Mouse (Mus musculus) testis, adult 2 months (tissue): ENCODE measurements around the gene Gm44973. TPM values are rescaled to one million over a fixed set of nuclear protein-coding genes. Genes with fewer than 3 reads are reported as not detected.

ENCODE experiments used
- H3K27ac ChIP-seq: fragments of 200-500 bp; 2 replicates; pipeline ENCODE4 v1.5.1; 2012; ENCODE audit warnings: low read depth, low read length; ENCODE audit not compliant: control insufficient read depth, insufficient read depth
- H3K27me3 ChIP-seq: fragments of 200-500 bp; 2 replicates; pipeline ENCODE4 v1.6.1; 2012; ENCODE audit warnings: mild to moderate bottlenecking, low read length, moderate library complexity; ENCODE audit not compliant: control insufficient read depth, insufficient read depth
- H3K36me3 ChIP-seq: fragments of 200-500 bp; 2 replicates; pipeline ENCODE4 v1.6.1; 2012; ENCODE audit warnings: mild to moderate bottlenecking, low read length; ENCODE audit not compliant: control insufficient read depth, insufficient read depth
- H3K4me1 ChIP-seq: fragments of 200-500 bp; 2 replicates; pipeline ENCODE4 v1.6.1; 2012; ENCODE audit warnings: low read length; ENCODE audit not compliant: control insufficient read depth, insufficient read depth
- H3K4me3 ChIP-seq: fragments of 200-500 bp; 2 replicates; pipeline ENCODE4 v1.5.1; 2012; ENCODE audit warnings: low read depth, mild to moderate bottlenecking, low read length, moderate library complexity, mixed read lengths; ENCODE audit not compliant: control insufficient read depth
- CTCF ChIP-seq: fragments of 200-500 bp; IDR thresholded peaks from 2 replicates; pipeline ENCODE4 v1.5.1; 2012; ENCODE audit warnings: low read depth, mild to moderate bottlenecking, inconsistent platforms, low read length, moderate library complexity; ENCODE audit not compliant: control insufficient read depth, insufficient read depth, insufficient replicate concordance
- POLR2A ChIP-seq: fragments of 200-500 bp; IDR thresholded peaks from 2 replicates; pipeline ENCODE4 v1.6.1; 2012; ENCODE audit warnings: low read depth, mild to moderate bottlenecking, inconsistent platforms, low read length, moderate library complexity; ENCODE audit not compliant: control insufficient read depth
- polyA plus RNA-seq: library from polyadenylated mRNA; depleted of rRNA; stranded (reverse); fragments of >200 nt; gene quantifications from 2 replicates; pipeline ENCODE4 v1.2.3, GENCODE M21; 2012; rRNA removed

Gene Gm44973
- polyA plus RNA-seq, 1 experiment: not detected

GRCm38 (mm10) chr7:5080815-5081214 is 65.5 kb downstream of the Gm44973 start:
- no peak for TF ChIP-seq POLR2A
- TF ChIP-seq CTCF: no peak
- Histone ChIP-seq H3K36me3 (no peaks in the 10 kb centered on the region), H3K27ac (peak overlapping the region; percentile 72)

GRCm38 (mm10) chr7:5081241-5081640 is 65.9 kb downstream of the Gm44973 start:
- TF ChIP-seq POLR2A (no peak), CTCF (no peak)
- Histone ChIP-seq H3K4me1 (peaks cover 6% of the 10 kb centered on the region), H3K27ac (no peak overlapping the region), H3K36me3 (no peaks in the 10 kb centered on the region), H3K4me3 (no peak overlapping the region), H3K27me3 (no peaks in the 10 kb centered on the region)

More at GRCm38 (mm10) chr7:5080815-5081214, 65.5 kb downstream of the Gm44973 start:
- Histone ChIP-seq H3K27me3 (no peaks in the 10 kb centered on the region), H3K4me3 (peak overlapping the region; percentile 81), H3K4me1 (peaks cover 6% of the 10 kb centered on the region)

- Histone ChIP-seq H3K4me3 (no peak overlapping the region), H3K27me3 (no peaks in the 10 kb centered on the region), H3K27ac (peak overlapping the region; percentile 26; the same call in 1 of the 2 replicates), H3K4me1 (peaks cover 6% of the 10 kb centered on the region), H3K36me3 (no peaks in the 10 kb centered on the region)
- no peak for TF ChIP-seq POLR2A
- no peak for TF ChIP-seq CTCF
Measured at GRCm38 (mm10) chr7:5081939-5082338, 66.6 kb downstream of the Gm44973 start.

Other genes starting within 250 kb of the Gm44973 start
- gene Fam71e2, start 244.2 kb upstream of the Gm44973 start, polyA plus RNA-seq: 319 and 358 TPM in 2 replicates
- 15.5 and 17.3 TPM in 2 replicates for gene Il11, start 232.6 kb upstream of the Gm44973 start, polyA plus RNA-seq
- gene Tmem190, start 232.6 kb upstream of the Gm44973 start, polyA plus RNA-seq: 387 and 534 TPM in 2 replicates
- gene Tmem238, start 225.8 kb upstream of the Gm44973 start, polyA plus RNA-seq: 1.1 and 1.6 TPM in 2 replicates
- 176 and 240 TPM in 2 replicates for gene Rpl28, start 222.6 kb upstream of the Gm44973 start, polyA plus RNA-seq
- 1,069 and 1,189 TPM in 2 replicates for gene Ube2s, start 202.9 kb upstream of the Gm44973 start, polyA plus RNA-seq
- gene Shisa7, start 170.8 kb upstream of the Gm44973 start, polyA plus RNA-seq: 21.8 and 24.8 TPM in 2 replicates
- 4.9 and 6.5 TPM in 2 replicates for gene Isoc2b, start 145.2 kb upstream of the Gm44973 start, polyA plus RNA-seq
- gene Isoc2a, start 138.3 kb upstream of the Gm44973 start, polyA plus RNA-seq: 20.2 and 20.9 TPM in 2 replicates
- 0.65 and 0.79 TPM in 2 replicates for gene Gm36210, start 109.0 kb upstream of the Gm44973 start, polyA plus RNA-seq
- 8.8 and 10.5 TPM in 2 replicates for gene Zfp628, start 100.3 kb upstream of the Gm44973 start, polyA plus RNA-seq
- 3.7 and 4.8 TPM in 2 replicates for gene Nat14, start 93.5 kb upstream of the Gm44973 start, polyA plus RNA-seq
- gene Ssc5d, start 89.7 kb upstream of the Gm44973 start, polyA plus RNA-seq: 0.94 and 1.9 TPM in 2 replicates
- gene Sbk2, start 51.1 kb upstream of the Gm44973 start, polyA plus RNA-seq: 0.04 and 0.17 TPM in 2 replicates
- gene Sbk3, start 44.3 kb upstream of the Gm44973 start, polyA plus RNA-seq: 0.23 and 0.27 TPM in 2 replicates
- gene Zfp579, start 19.3 kb upstream of the Gm44973 start, polyA plus RNA-seq: 7.6 and 9.1 TPM in 2 replicates
- gene Zfp524, start 1.1 kb upstream of the Gm44973 start, polyA plus RNA-seq: 11.2 and 12.5 TPM in 2 replicates
- 36.1 and 37.2 TPM in 2 replicates for gene Fiz1, start 799 bp upstream of the Gm44973 start, polyA plus RNA-seq
- gene Zfp865, start 4.9 kb downstream of the Gm44973 start, polyA plus RNA-seq: 18.3 and 18.7 TPM in 2 replicates
- gene Ccdc106, start 5.1 kb downstream of the Gm44973 start, polyA plus RNA-seq: 7.9 and 9.2 TPM in 2 replicates
- not detected in 2 replicates for gene 4632433K11Rik, start 18.6 kb downstream of the Gm44973 start, polyA plus RNA-seq
- gene Zfp784, start 22.9 kb downstream of the Gm44973 start, polyA plus RNA-seq: 4.3 and 5.2 TPM in 2 replicates
- 9.4 and 11.1 TPM in 2 replicates for gene Zfp580, start 36.0 kb downstream of the Gm44973 start, polyA plus RNA-seq
- 85.7 and 88.5 TPM in 2 replicates for gene U2af2, start 46.6 kb downstream of the Gm44973 start, polyA plus RNA-seq
- 91.7 and 103 TPM in 2 replicates for gene Epn1, start 64.7 kb downstream of the Gm44973 start, polyA plus RNA-seq
- 0.07 TPM in 1 of 2 replicates, not detected in the other for gene Rfpl4, start 101.5 kb downstream of the Gm44973 start, polyA plus RNA-seq
- 142 and 148 TPM in 2 replicates for gene Rasl2-9, start 110.5 kb downstream of the Gm44973 start, polyA plus RNA-seq
- gene Vmn1r55, start 134.2 kb downstream of the Gm44973 start, polyA plus RNA-seq: not detected in 2 replicates
- not detected in 2 replicates for gene Vmn1r56, start 181.3 kb downstream of the Gm44973 start, polyA plus RNA-seq
- not detected in 2 replicates for gene Vmn1r57, start 203.0 kb downstream of the Gm44973 start, polyA plus RNA-seq